Mouse (Mus musculus): ENCODE data around the gene Cyp2b13.
"Not testable (repeated sequence)": the region's sequence is repeated elsewhere in the genome, so short reads cannot be mapped to it uniquely, and the experiment has no call there.

Gene Cyp2b13

DNA sequence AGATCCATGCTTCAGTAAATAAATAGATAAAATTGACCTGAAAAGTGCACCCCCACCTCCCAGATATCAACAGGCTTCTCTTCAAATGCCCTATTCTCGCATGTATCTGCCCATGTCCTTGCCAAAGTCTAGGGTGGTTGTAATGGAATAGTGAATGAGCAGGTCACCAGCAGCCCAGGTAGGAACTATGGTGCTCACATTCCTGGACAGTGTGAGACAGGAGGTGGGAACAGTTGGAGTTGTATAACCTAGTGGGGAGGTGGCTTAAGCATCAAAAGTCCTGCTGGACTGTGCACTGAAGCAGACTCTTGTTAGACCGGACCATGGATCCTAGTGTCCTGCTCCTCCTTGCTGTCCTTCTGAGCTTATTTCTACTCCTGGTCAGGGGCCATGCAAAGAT, at the start of gene Cyp2b13:
Gene Cyp2b13, plus strand, starts transcription at position 301 of the 400 bp plus-strand sequence.
- not testable (repeated sequence) for DNase-seq (ENCODE audit: low read depth, low spot score)

GRCm38 (mm10) chr7:26019814-26020332, 41.4 kb upstream of the Cyp2b13 start:
- not testable (repeated sequence) for DNase-seq (ENCODE audit: low read depth, low spot score)

- DNase-seq (ENCODE audit: low read depth, low spot score), result not testable (repeated sequence)
These were observed 6.2 kb upstream of the Cyp2b13 start for GRCm38 (mm10) chr7:26054885-26055630.

DNA sequence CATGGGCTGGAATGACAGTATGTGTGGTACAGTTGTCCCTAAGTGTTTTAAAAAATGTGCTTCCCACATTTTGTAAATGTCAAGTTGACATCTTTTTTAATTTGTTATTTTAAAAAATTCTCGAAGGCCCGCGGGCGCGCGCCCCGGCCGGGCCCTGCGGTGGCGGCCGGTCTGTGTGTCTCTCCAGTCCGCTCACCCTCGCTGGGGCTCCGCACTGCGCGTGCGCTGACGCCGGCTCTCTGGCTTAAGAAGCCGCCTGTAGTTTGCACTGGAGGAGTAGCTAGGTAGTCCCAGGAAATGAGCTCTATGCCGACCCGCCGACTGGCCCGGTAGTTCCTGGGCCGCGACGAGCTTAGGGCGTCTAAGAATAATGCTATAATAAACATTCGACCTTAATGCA, 10.4 kb downstream of the Cyp2b13 start:
- not testable (repeated sequence) for DNase-seq (ENCODE audit: low read depth, low spot score)

DNA sequence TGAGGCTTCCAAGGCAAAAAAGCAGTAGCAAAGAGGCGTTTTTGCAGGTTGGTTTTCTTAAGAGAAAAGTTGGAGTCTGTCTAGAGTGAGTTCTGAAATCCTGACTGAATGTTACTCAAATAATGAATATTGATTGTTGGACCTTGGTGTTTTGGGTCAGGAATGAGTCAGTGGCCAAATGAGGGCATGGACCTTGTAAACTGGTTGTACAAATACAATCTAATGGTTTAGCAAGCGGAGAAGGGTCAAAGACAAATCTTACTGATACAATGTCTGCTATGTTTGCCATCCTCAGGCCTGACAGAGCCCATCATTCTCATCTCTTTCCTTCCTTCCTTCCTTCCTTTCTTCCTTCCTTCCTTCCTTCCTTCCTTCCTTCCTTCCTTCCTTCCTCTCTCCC, 21.3 kb downstream of the Cyp2b13 start:
- DNase-seq (ENCODE audit: low read depth, low spot score), result no peak

- no peak for DNase-seq (ENCODE audit: low read depth, low spot score)
These were observed 26.1 kb downstream of the Cyp2b13 start for GRCm38 (mm10) chr7:26087391-26087790.

DNA sequence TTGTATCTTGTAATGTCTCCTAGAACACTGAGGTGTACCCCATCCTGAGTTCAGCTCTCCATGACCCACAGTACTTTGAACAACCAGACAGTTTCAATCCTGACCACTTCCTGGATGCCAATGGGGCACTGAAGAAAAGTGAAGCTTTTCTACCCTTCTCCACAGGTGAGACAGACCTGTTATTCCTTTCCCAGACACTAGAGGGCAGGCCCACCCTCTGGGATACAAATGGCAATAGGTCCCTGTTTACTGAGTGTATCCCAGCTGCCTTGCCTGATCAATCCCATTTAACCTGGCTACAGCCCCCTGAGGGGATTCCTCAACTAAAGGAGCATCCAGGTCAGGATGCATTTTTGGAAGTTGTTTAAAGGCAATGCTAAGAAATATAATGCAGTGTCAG, 27.3 kb downstream of the Cyp2b13 start:
- DNase-seq (ENCODE audit: low read depth, low spot score), result not testable (repeated sequence)

DNA sequence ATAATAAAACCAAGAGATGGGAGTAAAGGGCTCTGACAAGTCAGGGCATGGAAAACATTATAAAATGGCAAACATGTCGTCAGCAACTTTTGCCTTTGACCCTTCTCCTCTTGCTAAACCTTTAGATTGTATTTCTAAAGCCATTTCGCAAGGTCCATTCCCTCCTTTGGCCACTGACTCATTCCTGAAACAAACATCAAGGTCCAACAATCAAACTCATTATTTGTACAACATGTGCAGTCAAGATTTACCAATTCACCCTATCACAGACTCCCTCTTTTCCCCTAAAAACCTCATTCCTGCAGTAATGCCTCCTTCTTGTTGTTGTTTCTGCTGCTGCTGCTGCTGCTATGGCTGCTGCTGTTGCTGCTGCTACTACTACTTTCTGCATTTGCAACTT, 78.3 kb downstream of the Cyp2b13 start:
- DNase-seq (ENCODE audit: low read depth, low spot score), result not testable (repeated sequence)

GRCm38 (mm10) chr7:26143657-26144056, 82.4 kb downstream of the Cyp2b13 start:
- DNase-seq (ENCODE audit: low read depth, low spot score), result not testable (repeated sequence)
